Mouse (Mus musculus) common myeloid progenitor, adult 5-6 weeks (primary cell): ENCODE measurements around the gene 2210016F16Rik. TPM values are rescaled to one million over a fixed set of nuclear protein-coding genes. Genes with fewer than 3 reads are reported as not detected.
"Not testable (repeated sequence)": the region's sequence is repeated elsewhere in the genome, so short reads cannot be mapped to it uniquely, and the experiment has no call there.

ENCODE experiments used
- ATAC-seq: replicated peaks from 2 replicates; pipeline ENCODE4 v1.8.0; 2016; ENCODE audit warnings: low read depth, mild to moderate bottlenecking, moderate TSS enrichment, inconsistent platforms; ENCODE audit not compliant: poor library complexity, severe bottlenecking
- total RNA-seq: library from RNA; stranded (forward); fragments of 200-1000, 187-1606 nt; gene quantifications from 2 replicates; pipeline ENCODE4 v1.2.3, GENCODE M21; 2017

The 2210016F16Rik gene
- 10.2 and 14.8 TPM in 2 replicates for total RNA-seq

- ATAC-seq = peak; percentile 43
These were observed at the start of gene 2210016F16Rik for GRCm38 (mm10) chr13:58384779-58385546. TSS of gene 2210016F16Rik (minus strand) at chr13:58385225.

GRCm38 (mm10) chr13:58423061-58423660 is 38.1 kb upstream of the 2210016F16Rik start:
- ATAC-seq = no peak

- ATAC-seq = no peak
These were observed 37.2 kb upstream of the 2210016F16Rik start for GRCm38 (mm10) chr13:58422242-58422641.

- no peak for ATAC-seq
These were observed 36.0 kb upstream of the 2210016F16Rik start for GRCm38 (mm10) chr13:58421026-58421425.

GRCm38 (mm10) chr13:58419266-58419665 is 34.2 kb upstream of the 2210016F16Rik start:
- no peak for ATAC-seq

GRCm38 (mm10) chr13:58418656-58419055 is 33.6 kb upstream of the 2210016F16Rik start:
- ATAC-seq = no peak

- no peak for ATAC-seq
These were observed 30.8 kb upstream of the 2210016F16Rik start for GRCm38 (mm10) chr13:58415838-58416237.

- ATAC-seq = no peak
These were observed 30.3 kb upstream of the 2210016F16Rik start for GRCm38 (mm10) chr13:58415374-58415773.

- ATAC-seq = no peak
These were observed 26.0 kb upstream of the 2210016F16Rik start for GRCm38 (mm10) chr13:58411073-58411472.

- not testable (repeated sequence) for ATAC-seq
These were observed 18.2 kb upstream of the 2210016F16Rik start, which contains the start of gene Hnrnpk for GRCm38 (mm10) chr13:58403243-58403642. TSS of gene Hnrnpk (minus strand) at chr13:58403343.

GRCm38 (mm10) chr13:58402744-58403110 is 17.7 kb upstream of the 2210016F16Rik start:
- ATAC-seq = 0 out of 2 replicates have a peak, but pooled peaks have one; percentile 7

- ATAC-seq = peak; percentile 89
These were observed 17.1 kb upstream of the 2210016F16Rik start, which contains the start of gene Rmi1 for GRCm38 (mm10) chr13:58402003-58402743. TSS of gene Rmi1 (plus strand) at chr13:58402248.

- peak; percentile 20; the same call in 1 of the 2 replicates for ATAC-seq
These were observed 16.3 kb upstream of the 2210016F16Rik start for GRCm38 (mm10) chr13:58401135-58402002.

- no peak for ATAC-seq
These were observed 15.6 kb upstream of the 2210016F16Rik start for GRCm38 (mm10) chr13:58400576-58400975.

GRCm38 (mm10) chr13:58397651-58398050 is 12.6 kb upstream of the 2210016F16Rik start:
- ATAC-seq = no peak

GRCm38 (mm10) chr13:58394392-58394791 is 9.4 kb upstream of the 2210016F16Rik start:
- ATAC-seq = not testable (repeated sequence)

- peak; percentile 8; the same call in 1 of the 2 replicates for ATAC-seq
These were observed 4.4 kb upstream of the 2210016F16Rik start for GRCm38 (mm10) chr13:58389324-58389951.

GRCm38 (mm10) chr13:58388379-58388778 is 3.4 kb upstream of the 2210016F16Rik start:
- no peak for ATAC-seq

GRCm38 (mm10) chr13:58387948-58388347 is 2.9 kb upstream of the 2210016F16Rik start:
- peak; percentile 67 for ATAC-seq
